Mouse (Mus musculus): ENCODE data around the gene Gm26620.

- TF ChIP-seq CTCF (IDR thresholded peaks at IDR 0.05; ENCODE audit: borderline replicate concordance, extremely low read depth, insufficient read depth, insufficient read length), result no peak
- TF ChIP-seq POLR2A (IDR thresholded peaks at IDR 0.05; ENCODE audit: borderline replicate concordance, extremely low read depth, insufficient read depth, insufficient read length, poor library complexity, severe bottlenecking), result no peak
Measured at GRCm38 (mm10) chr1:170853604-170854003, 31.3 kb upstream of the Gm26620 start.

Measured in brain, embryonic 14.5 days (tissue).